18 mouse cellular contexts compared by ENCODE assay signal in genomic region chr17:63261508-63262141, GRCm38 (mm10).
DNase-seq lines count a peak whose midpoint lies in the region; ATAC-seq lines count a peak whose summit lies in the region.
"Had no signal": no experiment of that assay in that cellular context is flagged by ENCODE, and none has a peak within 500 bp of the region (broad histone marks: within the 10 kb centered on the region; RNA-seq: fewer than 3 reads in every experiment).

No protein-coding gene starts in this region.

- no peak overlapping the region for H3K4me3 ChIP-seq in neural tube, embryonic 13.5 days
- no peak overlapping the region for H3K4me3 ChIP-seq in liver, embryonic 12.5 days
- H3K4me3 ChIP-seq: hindbrain, embryonic 10.5 days; layer of hippocampus, adult 2 months; midbrain, embryonic 13.5 days; neural tube, embryonic 12.5 days had no signal

- WGBS in neural tube, embryonic 13.5 days: 88% methylated on average over 10 of the region's 10 CpGs
- WGBS in liver, embryonic 12.5 days (ENCODE audit: insufficient replicate concordance): 39% methylated on average over 10 of the region's 10 CpGs

- peaks cover 13% of the 10 kb centered on the region; the same call in 1 of the 2 replicates for H3K4me1 ChIP-seq in neural tube, embryonic 13.5 days (replicated peaks)
- H3K4me1 ChIP-seq in liver, embryonic 12.5 days: peaks cover 45% of the 10 kb centered on the region
- H3K4me1 ChIP-seq: hindbrain, embryonic 10.5 days; neural tube, embryonic 12.5 days had no signal

- no peak for DNase-seq in neural tube, embryonic 10.5 days (ENCODE audit: extremely low spot score, low spot score)
- peak; percentile 62 to 79 for DNase-seq in spleen, postnatal 36 days (ENCODE audit: low spot score in 2 of 2)
- DNase-seq in cerebellum, postnatal 14 days: no peak
- DNase-seq in cerebellum, adult 11-12 months: no peak
- no peak for DNase-seq in thymus, postnatal 14 days
- DNase-seq: adrenal gland, postnatal 10 days; kidney, adult 18-20 months; lung, postnatal 10 days; right cerebral cortex, postnatal 25 days; thymus, adult 2 months had no signal

- ATAC-seq in neural tube, embryonic 13.5 days (ENCODE audit: low read depth): peak; percentile 73; the same call in 1 of the 2 replicates
- peak; percentile 74; the same call in 1 of the 2 replicates for ATAC-seq in common myeloid progenitor, adult 5-6 weeks (replicated peaks; ENCODE audit: low read depth, poor library complexity, severe bottlenecking)
- peak; percentile 100 for ATAC-seq in liver, embryonic 12.5 days
- ATAC-seq: midbrain, embryonic 13.5 days had no signal

- no peaks in the 10 kb centered on the region for H3K9me3 ChIP-seq in neural tube, embryonic 13.5 days
- H3K9me3 ChIP-seq in liver, embryonic 12.5 days (replicated peaks): no peaks in the 10 kb centered on the region
- H3K9me3 ChIP-seq: hindbrain, embryonic 10.5 days; midbrain, embryonic 13.5 days; neural tube, embryonic 12.5 days had no signal

- H3K36me3 ChIP-seq in neural tube, embryonic 13.5 days: no peaks in the 10 kb centered on the region
- H3K36me3 ChIP-seq in liver, embryonic 12.5 days: no peaks in the 10 kb centered on the region
- H3K36me3 ChIP-seq: hindbrain, embryonic 10.5 days; midbrain, embryonic 13.5 days; neural tube, embryonic 12.5 days had no signal

- no peak overlapping the region for H3K4me2 ChIP-seq in neural tube, embryonic 13.5 days
- H3K4me2 ChIP-seq in liver, embryonic 12.5 days: peak overlapping the region; percentile 60
- H3K4me2 ChIP-seq: midbrain, embryonic 13.5 days; neural tube, embryonic 12.5 days had no signal

- no peaks in the 10 kb centered on the region for H3K27me3 ChIP-seq in neural tube, embryonic 13.5 days
- H3K27me3 ChIP-seq in liver, embryonic 12.5 days (replicated peaks): no peaks in the 10 kb centered on the region
- H3K27me3 ChIP-seq: CH12.LX; midbrain, embryonic 13.5 days; neural tube, embryonic 12.5 days had no signal

- peak overlapping the region; percentile 25; the same call in 1 of the 2 replicates for H3K27ac ChIP-seq in neural tube, embryonic 13.5 days (replicated peaks)
- H3K27ac ChIP-seq in liver, embryonic 12.5 days: peak overlapping the region; percentile 95
- H3K27ac ChIP-seq: hindbrain, embryonic 10.5 days; layer of hippocampus, adult 2 months; midbrain, embryonic 13.5 days; neural tube, embryonic 12.5 days had no signal

- no peak overlapping the region for H3K9ac ChIP-seq in neural tube, embryonic 13.5 days
- peak overlapping the region; percentile 57; the same call in 1 of the 2 replicates for H3K9ac ChIP-seq in liver, embryonic 12.5 days
- H3K9ac ChIP-seq: midbrain, embryonic 13.5 days; neural tube, embryonic 12.5 days had no signal

Comparison
In these comparisons a context has a peak if more than half of its experiments do, and no peak if none do; other contexts are left out.
1. DNase-seq: peak in spleen, postnatal 36 days (2 of 2); none in neural tube, embryonic 10.5 days (single experiment), cerebellum, postnatal 14 days (0 of 2), cerebellum, adult 11-12 months (single experiment) and thymus, postnatal 14 days (single experiment).
2. Peak in every context shown above with its lines, with median percentiles within 50 percentile points of each other: ATAC-seq.